Comparison of ENCODE assay signal across 8 mouse cellular contexts in genomic region chr2:181584411-181584942, GRCm38 (mm10). TPM values are rescaled to one million over a fixed set of nuclear protein-coding genes. Genes with fewer than 3 reads are reported as not detected.
DNase-seq lines count a peak whose midpoint lies in the region; ATAC-seq lines count a peak whose summit lies in the region.

TSS of gene Uckl1 (minus strand) at chr2:181584892.

- H3K36me3 ChIP-seq in lung, embryonic 16.5 days (ENCODE audit: control insufficient read depth, insufficient read depth, low read length) = peaks cover 30% of the 10 kb centered on the region
- H3K36me3 ChIP-seq in intestine, embryonic 15.5 days = peaks cover 44% of the 10 kb centered on the region
- peaks cover 70% of the 10 kb centered on the region for H3K36me3 ChIP-seq in megakaryocyte, embryonic 14.5 days (replicated peaks; ENCODE audit: low read length)

- no peak within 1 kb of the TSS for H3K27ac ChIP-seq in lung, embryonic 16.5 days (ENCODE audit: low read length)
- no peak within 1 kb of the TSS for H3K27ac ChIP-seq in brown adipose tissue, adult 24 weeks (replicated peaks; ENCODE audit: low read depth, low read length)
- no peak within 1 kb of the TSS for H3K27ac ChIP-seq in intestine, embryonic 15.5 days

- H3K4me2 ChIP-seq in lung, embryonic 16.5 days (ENCODE audit: low read depth, low read length) = no peak within 1 kb of the TSS
- H3K4me2 ChIP-seq in intestine, embryonic 15.5 days (replicated peaks) = no peak within 1 kb of the TSS

- no peak for ATAC-seq in lung, embryonic 16.5 days (ENCODE audit: low read depth)
- ATAC-seq in intestine, embryonic 15.5 days = no peak

- DNase-seq in lung, postnatal 14 days = no peak
- DNase-seq in gonadal fat pad, adult 2 months (ENCODE audit: low read depth) = no peak
- no peak for DNase-seq in natural killer cell, adult 2 months (ENCODE audit: low spot score in 2 of 2)
- DNase-seq in thymus, postnatal 25 days = no peak

- H3K4me3 ChIP-seq in lung, embryonic 16.5 days (ENCODE audit: low read length) = no peak within 1 kb of the TSS
- H3K4me3 ChIP-seq in brown adipose tissue, adult 24 weeks (ENCODE audit: insufficient read depth, low read depth, low read length) = no peak within 1 kb of the TSS
- H3K4me3 ChIP-seq in intestine, embryonic 15.5 days (replicated peaks) = no peak within 1 kb of the TSS
- H3K4me3 ChIP-seq in megakaryocyte, embryonic 14.5 days (replicated peaks) = no peak within 1 kb of the TSS

- H3K9me3 ChIP-seq in lung, embryonic 16.5 days (ENCODE audit: control insufficient read depth, low read length) = no peaks in the 10 kb centered on the region
- no peaks in the 10 kb centered on the region for H3K9me3 ChIP-seq in intestine, embryonic 15.5 days
- no peaks in the 10 kb centered on the region for H3K9me3 ChIP-seq in megakaryocyte, embryonic 14.5 days

- no peaks in the 10 kb centered on the region for H3K27me3 ChIP-seq in lung, embryonic 16.5 days (ENCODE audit: control insufficient read depth, insufficient read depth, low read depth, low read length)
- H3K27me3 ChIP-seq in intestine, embryonic 15.5 days (replicated peaks) = no peaks in the 10 kb centered on the region
- H3K27me3 ChIP-seq in megakaryocyte, embryonic 14.5 days (replicated peaks) = no peaks in the 10 kb centered on the region

- 95% methylated on average over 4 of the region's 4 CpGs for WGBS in lung, embryonic 16.5 days
- WGBS in intestine, embryonic 15.5 days = 89% methylated on average over 4 of the region's 4 CpGs

- peaks cover 5% of the 10 kb centered on the region for H3K4me1 ChIP-seq in lung, embryonic 16.5 days (replicated peaks; ENCODE audit: control insufficient read depth, insufficient read depth, low read length)
- no peaks in the 10 kb centered on the region; the same call in 1 of the 2 replicates for H3K4me1 ChIP-seq in brown adipose tissue, adult 24 weeks (ENCODE audit: control insufficient read depth, insufficient read depth, insufficient read length, low read length)
- H3K4me1 ChIP-seq in intestine, embryonic 15.5 days (replicated peaks) = peaks cover 20% of the 10 kb centered on the region
- H3K4me1 ChIP-seq in megakaryocyte, embryonic 14.5 days = peaks cover 34% of the 10 kb centered on the region

- no peak within 1 kb of the TSS for H3K9ac ChIP-seq in lung, embryonic 16.5 days (ENCODE audit: low read length)
- H3K9ac ChIP-seq in intestine, embryonic 15.5 days = no peak within 1 kb of the TSS

RNA-seq across cellular contexts. Expression of gene Uckl1, which starts in this region (rescaled TPM):
- 49.1 and 54.6 TPM in 2 replicates for polyA plus RNA-seq in lung, embryonic 16.5 days (2015; fragmentation: Nextera tagmentation; extraction: Ambion mirVana)
- polyA plus RNA-seq in brown adipose tissue, adult 24 weeks (2012; ENCODE audit: insufficient read depth, insufficient read length, missing spikeins) = 26.8 and 26.9 TPM in 2 replicates
- 132 and 164 TPM in 2 replicates for polyA plus RNA-seq in gonadal fat pad, adult 2 months (2012; rRNA removed)
- polyA plus RNA-seq in intestine, embryonic 15.5 days (2015; fragmentation: Nextera tagmentation; extraction: Ambion mirVana) = 57.4 and 64.7 TPM in 2 replicates
- polyA plus RNA-seq in megakaryocyte, embryonic 14.5 days (2012; ENCODE audit: insufficient read depth, low replicate concordance) = 58.8 and 109 TPM in 2 replicates
